8 mouse cellular contexts compared by ENCODE assay signal in the genomic region with DNA sequence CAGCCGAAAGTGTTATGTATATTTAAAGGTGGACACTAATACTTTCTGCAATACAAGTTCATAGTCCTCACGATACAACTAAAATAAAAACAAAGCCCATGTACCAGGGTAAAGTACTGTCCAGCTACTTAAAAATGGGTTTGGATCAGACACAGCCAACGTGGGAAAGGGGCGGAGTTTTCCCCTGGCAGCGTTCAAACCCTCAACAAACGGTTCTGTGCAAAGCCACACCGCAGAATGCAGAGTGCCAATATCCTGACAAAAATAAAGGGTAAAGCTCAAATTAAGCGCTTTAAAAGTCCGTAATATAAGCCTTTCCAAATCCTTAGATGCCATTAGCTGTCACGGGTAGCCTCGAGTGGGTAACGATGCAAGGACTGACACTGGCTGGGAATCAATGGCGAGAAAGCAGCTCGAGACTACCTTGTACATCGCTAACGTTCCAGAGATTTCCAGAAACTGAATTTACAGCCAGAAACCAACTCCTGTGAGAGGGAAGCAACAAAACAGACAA.
DNase-seq lines count a peak whose midpoint lies in the region; ATAC-seq and TF ChIP-seq lines count a peak whose summit lies in the region.

No protein-coding gene starts in this region.

- intact Hi-C loops in left cerebral cortex, postnatal 36 days (cut with DNase I) = loop anchor here (2.0 to 10.0 kb wide), 7 partner anchors 133 to 693 kb away; a partner anchor contains a TSS

- H3K4me3 ChIP-seq in ES-Bruce4 (ENCODE audit: low read depth, low read length) = peak overlapping the region; percentile 74
- peak overlapping the region; percentile 62 for H3K4me3 ChIP-seq in embryonic facial prominence, embryonic 10.5 days
- peak overlapping the region; percentile 63 for H3K4me3 ChIP-seq in heart, embryonic 16.5 days (ENCODE audit: low read length)
- peak overlapping the region; percentile 53 for H3K4me3 ChIP-seq in limb, embryonic 12.5 days (replicated peaks)
- peak overlapping the region; percentile 60 for H3K4me3 ChIP-seq in midbrain, embryonic 10.5 days

- no peak for TF ChIP-seq EP300 in ES-Bruce4 (IDR thresholded peaks at IDR 0.05; ENCODE audit: insufficient read depth, low read depth, low read length)

- DNase-seq in frontal cortex, postnatal 10 days (ENCODE audit: low spot score in 2 of 2) = peak; percentile 16 to 49
- no peak for DNase-seq in frontal cortex, postnatal 25 days (ENCODE audit: low spot score in 2 of 2)
- DNase-seq in embryonic facial prominence, embryonic 10.5 days (ENCODE audit: low spot score) = no peak
- DNase-seq in midbrain, embryonic 10.5 days (ENCODE audit: low spot score) = no peak
- no peak for DNase-seq in left cerebral cortex, postnatal 36 days (ENCODE audit: low spot score in 2 of 2)

- H3K4me2 ChIP-seq in heart, embryonic 16.5 days (ENCODE audit: low read depth, low read length) = peak overlapping the region; percentile 87
- H3K4me2 ChIP-seq in limb, embryonic 12.5 days = peak overlapping the region; percentile 64

- H3K9ac ChIP-seq in ES-Bruce4 (ENCODE audit: low read depth, poor library complexity, severe bottlenecking) = peak overlapping the region; percentile 27
- H3K9ac ChIP-seq in heart, embryonic 16.5 days (ENCODE audit: low read length) = peak overlapping the region; percentile 83
- H3K9ac ChIP-seq in limb, embryonic 12.5 days (replicated peaks) = peak overlapping the region; percentile 59

- H3K27ac ChIP-seq in ES-Bruce4 (ENCODE audit: insufficient read depth, low read length) = peak overlapping the region; percentile 80
- peak overlapping the region; percentile 97 for H3K27ac ChIP-seq in embryonic facial prominence, embryonic 10.5 days (replicated peaks)
- peak overlapping the region; percentile 95 for H3K27ac ChIP-seq in heart, embryonic 16.5 days (ENCODE audit: low read length)
- peak overlapping the region; percentile 98 for H3K27ac ChIP-seq in limb, embryonic 12.5 days
- peak overlapping the region; percentile 96 for H3K27ac ChIP-seq in midbrain, embryonic 10.5 days (replicated peaks)

- TF ChIP-seq CTCF in ES-Bruce4 (IDR thresholded peaks at IDR 0.05; ENCODE audit: low read depth, low read length) = no peak

- ATAC-seq in heart, embryonic 16.5 days (replicated peaks; ENCODE audit: extremely low read depth, insufficient read depth, low FRiP score) = peak; percentile 3; the same call in 1 of the 2 replicates
- ATAC-seq in limb, embryonic 12.5 days (ENCODE audit: insufficient number of reproducible peaks, insufficient read depth, low FRiP score, low TSS enrichment, low read depth) = peak; percentile 22

- H3K9me3 ChIP-seq in ES-Bruce4 (replicated peaks; ENCODE audit: control insufficient read depth, insufficient read depth, low read length, poor library complexity, severe bottlenecking) = no peaks in the 10 kb centered on the region
- H3K9me3 ChIP-seq in embryonic facial prominence, embryonic 10.5 days = no peaks in the 10 kb centered on the region
- no peaks in the 10 kb centered on the region for H3K9me3 ChIP-seq in heart, embryonic 16.5 days (replicated peaks; ENCODE audit: control insufficient read depth, low read length)
- no peaks in the 10 kb centered on the region for H3K9me3 ChIP-seq in limb, embryonic 12.5 days
- no peaks in the 10 kb centered on the region for H3K9me3 ChIP-seq in midbrain, embryonic 10.5 days (replicated peaks)

- H3K4me1 ChIP-seq in ES-Bruce4 (ENCODE audit: control insufficient read depth, insufficient read depth, low read length) = peaks cover 4% of the 10 kb centered on the region
- H3K4me1 ChIP-seq in embryonic facial prominence, embryonic 10.5 days = peaks cover 14% of the 10 kb centered on the region
- H3K4me1 ChIP-seq in heart, embryonic 16.5 days (ENCODE audit: control insufficient read depth, insufficient read depth, low read length) = peaks cover 9% of the 10 kb centered on the region
- peaks cover 14% of the 10 kb centered on the region for H3K4me1 ChIP-seq in limb, embryonic 12.5 days (replicated peaks)
- peaks cover 19% of the 10 kb centered on the region for H3K4me1 ChIP-seq in midbrain, embryonic 10.5 days

- no peak for TF ChIP-seq POLR2A in ES-Bruce4 (IDR thresholded peaks at IDR 0.05; ENCODE audit: insufficient read depth, low read length)

- no peaks in the 10 kb centered on the region for H3K27me3 ChIP-seq in ES-Bruce4 (ENCODE audit: control insufficient read depth, insufficient read depth, low read length, poor library complexity, severe bottlenecking)
- no peaks in the 10 kb centered on the region for H3K27me3 ChIP-seq in embryonic facial prominence, embryonic 10.5 days (replicated peaks; ENCODE audit: low read depth, poor library complexity, severe bottlenecking)
- no peaks in the 10 kb centered on the region for H3K27me3 ChIP-seq in heart, embryonic 16.5 days (ENCODE audit: control insufficient read depth, insufficient read depth, low read length)
- no peaks in the 10 kb centered on the region for H3K27me3 ChIP-seq in limb, embryonic 12.5 days
- H3K27me3 ChIP-seq in midbrain, embryonic 10.5 days (ENCODE audit: low read depth, poor library complexity, severe bottlenecking) = no peaks in the 10 kb centered on the region

- H3K36me3 ChIP-seq in ES-Bruce4 (ENCODE audit: control insufficient read depth, insufficient read depth, low read length, poor library complexity, severe bottlenecking) = no peaks in the 10 kb centered on the region
- no peaks in the 10 kb centered on the region for H3K36me3 ChIP-seq in embryonic facial prominence, embryonic 10.5 days (replicated peaks)
- no peaks in the 10 kb centered on the region for H3K36me3 ChIP-seq in heart, embryonic 16.5 days (ENCODE audit: control insufficient read depth, insufficient read depth)
- no peaks in the 10 kb centered on the region for H3K36me3 ChIP-seq in limb, embryonic 12.5 days
- no peaks in the 10 kb centered on the region for H3K36me3 ChIP-seq in midbrain, embryonic 10.5 days

- WGBS in embryonic facial prominence, embryonic 10.5 days = 15% methylated on average over 16 of the region's 16 CpGs
- WGBS in heart, embryonic 16.5 days = 7% methylated on average over 16 of the region's 16 CpGs
- 9% methylated on average over 16 of the region's 16 CpGs for WGBS in limb, embryonic 12.5 days
- WGBS in midbrain, embryonic 10.5 days = 16% methylated on average over 16 of the region's 16 CpGs

Comparison
In these comparisons a context has a peak if more than half of its experiments do, and no peak if none do; other contexts are left out.
1. DNase-seq: peak in frontal cortex, postnatal 10 days (2 of 2); none in frontal cortex, postnatal 25 days (0 of 2), embryonic facial prominence, embryonic 10.5 days (single experiment), midbrain, embryonic 10.5 days (single experiment) and left cerebral cortex, postnatal 36 days (0 of 2).
2. H3K9ac ChIP-seq: peak in every context shown above with its lines; median percentile 83 in heart, embryonic 16.5 days; 59 in limb, embryonic 12.5 days; 27 in ES-Bruce4.
3. Peak in every context shown above with its lines, with median percentiles within 50 percentile points of each other: H3K27ac ChIP-seq and H3K4me3 ChIP-seq.